Mouse (Mus musculus): Measurements from ENCODE around the gene 5430419D17Rik. TPM values are rescaled to one million over a fixed set of nuclear protein-coding genes. Genes with fewer than 3 reads are reported as not detected.

The 5430419D17Rik gene
- 0.99 TPM for polyA plus RNA-seq (2014; fragmentation: Illumina TruSeq; extraction: RNeasy Lipid Tissue Mini Kit (QIAGEN cat#74804); ENCODE audit: low read depth, low replicate concordance)

DNA sequence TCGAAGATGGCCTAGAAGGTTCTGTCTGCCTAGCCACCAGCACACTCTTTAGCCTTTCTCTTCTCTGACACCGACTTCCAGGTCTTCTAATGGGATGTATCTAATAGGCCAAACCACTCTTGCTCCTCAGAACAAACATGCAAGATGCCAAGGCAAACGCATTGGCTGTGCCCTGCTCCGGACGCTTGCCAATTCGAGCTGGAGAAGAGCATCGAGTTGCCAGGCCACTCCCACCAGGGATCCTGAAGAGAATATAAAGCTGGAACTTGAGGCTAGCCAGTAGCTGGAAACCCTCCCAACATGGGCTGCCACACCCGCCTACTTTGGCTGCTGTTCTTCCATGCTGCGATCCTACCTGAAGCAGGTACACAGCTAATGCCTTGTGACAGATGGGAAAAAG, at the start of gene 5430419D17Rik:
Gene 5430419D17Rik (plus strand): TSS at position 282 of the 400 bp plus-strand sequence.

DNA sequence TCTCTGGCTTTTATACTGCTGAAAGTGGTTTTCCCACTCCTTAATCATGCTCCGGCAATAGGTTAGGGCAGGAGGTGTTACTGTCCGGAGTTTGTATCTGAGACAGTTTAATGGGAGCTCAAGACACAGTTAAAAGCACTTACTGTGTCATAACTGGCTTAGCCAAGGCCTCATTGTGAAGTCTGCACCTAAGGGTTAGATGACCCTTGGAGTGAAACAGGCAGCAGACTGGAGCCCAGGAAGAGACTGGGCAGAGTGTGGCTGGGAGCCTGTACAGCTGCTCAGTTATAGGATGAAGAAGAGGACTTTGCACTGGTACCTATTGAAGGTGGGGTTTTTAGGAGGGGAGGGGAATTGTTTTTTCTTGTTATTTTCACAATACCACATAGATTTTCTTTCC, 28.0 kb upstream of the 5430419D17Rik start, which contains the start of gene 4933402N03Rik:
Gene 4933402N03Rik (minus strand): TSS at position 101 of the 400 bp plus-strand sequence.

DNA sequence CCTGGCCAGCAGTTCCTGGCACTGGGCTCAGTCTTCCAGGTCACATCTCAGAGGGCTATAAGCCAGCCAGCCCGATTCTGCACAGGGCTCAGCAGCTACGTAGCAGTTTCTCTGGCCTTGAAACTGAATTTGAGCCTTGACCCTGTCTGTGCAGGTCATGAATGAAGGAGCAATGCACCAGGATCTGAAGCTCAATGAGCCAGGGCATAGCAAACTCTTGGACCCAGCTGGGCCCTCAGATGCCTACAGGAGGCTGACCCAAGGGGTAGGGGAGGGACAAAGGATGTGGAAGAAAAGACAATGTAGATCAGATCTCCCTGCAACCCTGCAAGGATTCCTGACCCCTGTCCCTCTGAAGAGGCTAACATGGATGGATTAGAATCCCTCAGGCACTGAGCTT, 148.0 kb downstream of the 5430419D17Rik start, which contains the start of gene Cuzd1:
Gene Cuzd1 (minus strand): TSS at position 101 of the 400 bp plus-strand sequence.

DNA sequence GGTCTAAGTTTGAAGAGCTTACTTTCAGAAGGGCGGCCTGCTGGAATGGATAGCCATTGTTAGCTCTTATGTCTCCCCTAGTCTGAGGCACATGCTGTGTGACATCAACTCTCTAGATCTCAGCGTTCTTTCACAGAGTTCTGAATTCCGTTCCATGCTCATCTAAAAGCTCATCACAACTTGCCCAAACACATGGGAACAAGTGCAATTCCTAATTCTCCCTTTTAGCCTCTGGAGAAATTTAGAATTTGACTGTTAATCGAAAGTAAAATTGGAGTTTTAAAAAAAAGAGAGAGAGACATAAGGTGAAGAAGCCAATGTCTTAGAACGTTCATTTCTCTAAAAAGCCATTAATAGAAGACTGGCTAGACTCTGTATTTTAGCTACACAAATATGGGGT, 155.2 kb downstream of the 5430419D17Rik start, which contains the start of gene Fam24b:
Gene Fam24b (minus strand): TSS at position 101 of the 400 bp plus-strand sequence.

DNA sequence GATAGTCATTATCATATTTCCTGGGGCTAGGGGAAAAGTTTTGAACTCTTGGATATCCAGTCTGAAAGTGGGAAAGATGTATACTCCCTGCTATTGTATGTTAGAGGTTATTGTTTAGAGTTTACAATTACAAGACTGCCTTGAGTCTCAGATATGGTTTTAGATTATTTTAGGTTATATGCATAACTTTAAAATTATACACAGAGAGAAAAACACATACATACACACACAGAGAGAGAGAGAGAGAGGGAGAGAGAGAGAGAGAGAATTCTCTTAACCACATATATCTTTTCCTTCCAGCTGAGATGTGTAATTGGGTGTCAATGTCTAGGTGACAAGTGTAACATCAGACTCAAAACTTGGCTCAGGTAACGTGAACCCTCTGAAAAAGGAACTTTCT, 159.4 kb downstream of the 5430419D17Rik start, which contains the start of gene Fam24a:
Gene Fam24a (plus strand): TSS at position 301 of the 400 bp plus-strand sequence.

Other genes with a start within 250 kb of the 5430419D17Rik start
- 88.7 TPM for gene Htra1, start 238.3 kb upstream of the 5430419D17Rik start, polyA plus RNA-seq (2014; fragmentation: Illumina TruSeq; extraction: RNeasy Lipid Tissue Mini Kit (QIAGEN cat#74804); ENCODE audit: low read depth, low replicate concordance)
- gene Dmbt1, start 142.3 kb upstream of the 5430419D17Rik start, polyA plus RNA-seq (2014; fragmentation: Illumina TruSeq; extraction: RNeasy Lipid Tissue Mini Kit (QIAGEN cat#74804); ENCODE audit: low read depth, low replicate concordance), result 0.24 TPM
- not detected for gene 4933402N03Rik, start 28.1 kb upstream of the 5430419D17Rik start, polyA plus RNA-seq (2014; fragmentation: Illumina TruSeq; extraction: RNeasy Lipid Tissue Mini Kit (QIAGEN cat#74804); ENCODE audit: low read depth, low replicate concordance)
- gene Cuzd1, start 147.9 kb downstream of the 5430419D17Rik start, polyA plus RNA-seq (2014; fragmentation: Illumina TruSeq; extraction: RNeasy Lipid Tissue Mini Kit (QIAGEN cat#74804); ENCODE audit: low read depth, low replicate concordance), result 0.45 TPM
- not detected for gene Fam24b, start 155.1 kb downstream of the 5430419D17Rik start, polyA plus RNA-seq (2014; fragmentation: Illumina TruSeq; extraction: RNeasy Lipid Tissue Mini Kit (QIAGEN cat#74804); ENCODE audit: low read depth, low replicate concordance)
- gene Fam24a, start 159.5 kb downstream of the 5430419D17Rik start, polyA plus RNA-seq (2014; fragmentation: Illumina TruSeq; extraction: RNeasy Lipid Tissue Mini Kit (QIAGEN cat#74804); ENCODE audit: low read depth, low replicate concordance), result not detected
- 9.1 TPM for gene 2310057M21Rik, start 188.4 kb downstream of the 5430419D17Rik start, polyA plus RNA-seq (2014; fragmentation: Illumina TruSeq; extraction: RNeasy Lipid Tissue Mini Kit (QIAGEN cat#74804); ENCODE audit: low read depth, low replicate concordance)
- gene Pstk, start 196.7 kb downstream of the 5430419D17Rik start, polyA plus RNA-seq (2014; fragmentation: Illumina TruSeq; extraction: RNeasy Lipid Tissue Mini Kit (QIAGEN cat#74804); ENCODE audit: low read depth, low replicate concordance), result 67.3 TPM
- gene Ikzf5, start 236.1 kb downstream of the 5430419D17Rik start, polyA plus RNA-seq (2014; fragmentation: Illumina TruSeq; extraction: RNeasy Lipid Tissue Mini Kit (QIAGEN cat#74804); ENCODE audit: low read depth, low replicate concordance), result 16.9 TPM
- 211 TPM for gene Acadsb, start 236.2 kb downstream of the 5430419D17Rik start, polyA plus RNA-seq (2014; fragmentation: Illumina TruSeq; extraction: RNeasy Lipid Tissue Mini Kit (QIAGEN cat#74804); ENCODE audit: low read depth, low replicate concordance)

All from heart, adult 10 weeks (tissue).